Mouse (Mus musculus) megakaryocyte-erythroid progenitor cell, adult 5-6 weeks (primary cell): Measurements from ENCODE around the gene Npdc1. TPM values are rescaled to one million over a fixed set of nuclear protein-coding genes. Genes with fewer than 3 reads are reported as not detected.

ENCODE experiments used
- ATAC-seq: replicated peaks from 2 replicates; pipeline ENCODE4 v1.8.0; 2016; ENCODE audit warnings: mild to moderate bottlenecking, inconsistent platforms; ENCODE audit not compliant: severe bottlenecking, poor library complexity, low FRiP score, low TSS enrichment
- total RNA-seq, 2 experiments: library from RNA; stranded (forward) in 1 of 2; stranded (reverse) in 1 of 2; fragments of 200-1000, 215-1000 nt in 1 of 2; fragments of >200 nt in 1 of 2; fragmentation: Nextera tagmentation in 1 of 2; gene quantifications; 2 replicates each; pipeline ENCODE4 v1.2.3; 2014 to 2017

Npdc1 gene
- not detected in 2 replicates for total RNA-seq (2014; fragmentation: Nextera tagmentation)
- not detected in 2 replicates for total RNA-seq (2017)

GRCm38 (mm10) chr2:25399051-25399450 lies at the start of gene Npdc1:
Gene Npdc1, plus strand, starts transcription at chr2:25399351.
- no peak for ATAC-seq

- no peak for ATAC-seq
Observed at GRCm38 (mm10) chr2:25349499-25349898, 49.7 kb upstream of the Npdc1 start.

DNA sequence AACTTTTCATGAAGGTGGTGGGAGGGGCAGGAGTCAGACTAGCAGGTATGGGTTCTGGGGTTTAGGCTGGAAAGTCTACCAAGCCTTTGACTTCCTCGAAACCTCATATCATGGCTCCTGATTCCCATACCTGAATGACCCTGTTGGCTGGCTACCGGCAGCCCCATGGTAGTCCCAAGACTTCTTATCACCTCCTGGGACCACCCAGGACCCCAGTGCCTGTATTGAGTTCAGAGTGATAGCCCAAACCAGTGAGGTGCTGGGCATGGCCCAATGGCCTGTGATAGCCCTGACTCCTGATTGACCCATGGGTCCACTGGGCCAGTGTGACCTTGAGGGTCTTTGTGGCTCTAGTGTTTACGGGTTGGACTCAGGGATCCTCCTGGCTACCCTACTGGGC lies 48.5 kb upstream of the Npdc1 start:
- ATAC-seq, result no peak

GRCm38 (mm10) chr2:25354211-25354610 lies 44.9 kb upstream of the Npdc1 start:
- ATAC-seq, result no peak

DNA sequence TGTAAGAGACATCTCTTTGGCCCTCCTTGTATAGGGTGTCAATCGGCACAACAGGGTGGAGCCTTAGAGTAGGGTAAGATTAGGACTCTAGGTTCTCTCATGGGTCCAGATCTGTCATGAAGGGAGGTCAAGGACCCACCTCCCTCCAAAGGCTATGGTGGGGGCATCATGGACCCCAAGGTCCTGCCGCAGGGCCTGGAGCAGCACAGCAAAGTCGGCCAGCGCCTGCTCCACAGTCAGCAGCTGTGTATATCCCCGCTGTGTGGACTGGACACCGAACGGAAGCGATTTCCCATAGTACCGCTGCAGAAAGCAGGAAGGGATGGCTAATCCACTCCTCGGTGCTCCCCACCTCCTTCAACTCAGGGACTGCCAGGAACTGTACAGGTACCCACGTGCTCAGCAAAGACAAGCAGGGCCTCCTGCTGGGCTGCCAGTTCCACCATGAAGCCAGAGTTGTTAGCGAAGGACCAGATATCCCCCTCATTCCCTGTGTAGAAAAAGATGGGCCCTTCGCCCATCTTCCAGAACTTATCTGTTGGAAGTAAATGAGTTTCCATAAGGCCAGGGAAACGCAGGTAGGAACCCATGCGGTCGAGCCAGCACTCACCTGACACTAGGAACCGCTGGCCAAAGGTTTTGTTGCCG lies 43.6 kb upstream of the Npdc1 start:
- peak; percentile 15; the same call in 1 of the 2 replicates for ATAC-seq

GRCm38 (mm10) chr2:25356208-25357079 lies 42.7 kb upstream of the Npdc1 start, which contains the start of gene Dpp7:
Gene Dpp7, minus strand, starts transcription at chr2:25356359.
- ATAC-seq, result peak; percentile 64

- ATAC-seq, result no peak
Observed at GRCm38 (mm10) chr2:25359848-25360247, 39.3 kb upstream of the Npdc1 start.

- no peak for ATAC-seq
Observed at GRCm38 (mm10) chr2:25363478-25364178, 35.5 kb upstream of the Npdc1 start.

- no peak for ATAC-seq
Observed at GRCm38 (mm10) chr2:25364313-25364712, 34.8 kb upstream of the Npdc1 start.

DNA sequence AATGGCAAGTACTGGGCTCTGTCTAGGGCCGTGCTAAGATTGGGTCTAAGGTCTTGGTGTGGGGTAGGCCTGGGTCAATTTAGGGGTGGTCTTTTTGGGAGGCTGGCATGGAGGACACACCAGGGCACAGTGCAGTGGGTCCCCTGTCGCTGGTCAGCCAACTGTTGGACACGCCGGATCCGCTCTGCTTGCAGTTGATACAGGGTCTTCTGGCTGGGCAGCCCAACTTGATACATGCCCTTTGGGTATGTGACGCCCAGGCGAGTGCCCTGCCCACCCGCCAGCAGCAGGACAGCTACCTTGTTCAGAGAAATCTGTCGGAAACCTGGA lies 34.4 kb upstream of the Npdc1 start:
- no peak for ATAC-seq

DNA sequence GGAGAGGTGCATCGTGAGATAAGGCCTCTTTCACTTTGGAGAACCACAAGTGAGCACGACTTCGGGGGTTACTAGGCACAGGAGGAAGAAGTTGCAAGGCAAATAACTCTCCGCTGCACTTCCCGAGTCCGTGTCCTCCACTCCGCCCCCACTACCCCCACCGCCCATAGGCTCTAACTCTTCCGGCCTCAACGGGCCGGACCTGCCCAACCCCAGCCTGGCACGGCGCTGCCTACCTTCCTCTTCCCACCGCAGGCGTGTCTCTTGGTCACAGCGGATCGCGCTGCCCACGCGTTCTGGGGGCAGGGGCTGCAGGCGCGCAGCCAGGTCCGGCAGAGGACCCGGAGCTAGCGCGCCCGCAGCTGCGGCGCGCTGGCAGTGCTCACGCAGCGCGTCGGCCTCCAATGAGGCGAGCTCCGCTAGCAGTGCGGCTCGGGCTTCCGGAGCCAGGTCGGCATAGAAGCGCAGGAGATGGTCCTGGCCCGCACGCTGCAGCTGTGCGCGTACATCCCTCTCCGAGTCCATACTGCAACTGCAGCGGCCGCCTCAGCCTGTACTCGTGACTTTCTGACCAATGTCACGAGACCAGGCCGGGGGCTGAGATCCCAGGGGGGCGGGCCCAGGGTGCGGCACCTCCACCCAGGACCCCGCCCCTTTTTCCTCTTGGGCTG lies 33.9 kb upstream of the Npdc1 start, which contains the start of gene Uap1l1:
Gene Uap1l1 (minus strand): TSS at position 592 of the 671 bp plus-strand sequence.
- ATAC-seq, result peak; percentile 70

GRCm38 (mm10) chr2:25369996-25370395 lies 29.2 kb upstream of the Npdc1 start:
- no peak for ATAC-seq

GRCm38 (mm10) chr2:25371764-25372643 lies 27.1 kb upstream of the Npdc1 start, which contains the start of gene Sapcd2:
Gene Sapcd2, plus strand, starts transcription at chr2:25372321.
- ATAC-seq, result peak; percentile 82

- peak; percentile 29 for ATAC-seq
Observed at GRCm38 (mm10) chr2:25372644-25373391, 26.3 kb upstream of the Npdc1 start.

- ATAC-seq, result peak; percentile 8; the same call in 1 of the 2 replicates
Observed at GRCm38 (mm10) chr2:25373431-25373830, 25.7 kb upstream of the Npdc1 start.

DNA sequence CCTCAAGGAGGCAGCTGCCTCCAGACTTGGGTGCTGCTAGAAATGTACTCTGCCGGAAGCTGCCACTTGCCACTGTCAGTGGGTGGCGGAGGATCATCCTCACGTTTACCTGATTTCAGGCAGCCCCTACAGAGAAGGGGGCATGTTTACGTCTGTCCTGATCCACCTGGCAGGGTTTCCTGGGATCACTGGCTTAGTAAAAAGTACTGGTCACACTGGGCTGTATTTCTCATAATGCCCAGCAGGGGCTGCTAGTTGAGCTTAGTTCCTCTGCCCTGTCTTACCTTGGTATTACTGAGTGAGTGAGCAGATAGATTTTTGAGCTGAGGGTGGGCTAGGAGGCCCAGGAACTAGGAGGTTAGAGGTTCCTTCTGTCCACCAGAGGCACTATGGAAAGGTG lies 22.6 kb upstream of the Npdc1 start:
- ATAC-seq, result no peak

GRCm38 (mm10) chr2:25384492-25384891 lies 14.7 kb upstream of the Npdc1 start:
- ATAC-seq, result no peak

DNA sequence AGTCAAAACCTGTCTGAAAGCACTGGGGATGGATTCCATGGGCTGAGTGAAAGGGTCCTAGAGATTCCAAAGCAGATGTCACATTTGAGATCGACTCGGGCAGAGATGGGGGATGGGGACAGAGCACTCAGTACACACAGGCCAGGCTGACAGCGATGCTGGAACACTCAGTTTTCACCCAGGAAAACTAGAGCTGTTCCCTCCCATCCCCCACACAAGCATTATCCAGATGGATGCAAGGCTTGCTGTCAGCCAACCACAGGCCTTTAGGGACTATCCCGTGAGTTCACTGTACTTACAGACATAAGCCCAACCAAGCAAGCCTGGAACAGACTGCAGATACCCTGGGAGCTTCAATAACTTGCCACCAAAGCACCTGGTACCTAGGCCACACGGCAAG lies 7.9 kb upstream of the Npdc1 start:
- no peak for ATAC-seq
